22 mouse cellular contexts compared by ENCODE assay signal in the genomic region with DNA sequence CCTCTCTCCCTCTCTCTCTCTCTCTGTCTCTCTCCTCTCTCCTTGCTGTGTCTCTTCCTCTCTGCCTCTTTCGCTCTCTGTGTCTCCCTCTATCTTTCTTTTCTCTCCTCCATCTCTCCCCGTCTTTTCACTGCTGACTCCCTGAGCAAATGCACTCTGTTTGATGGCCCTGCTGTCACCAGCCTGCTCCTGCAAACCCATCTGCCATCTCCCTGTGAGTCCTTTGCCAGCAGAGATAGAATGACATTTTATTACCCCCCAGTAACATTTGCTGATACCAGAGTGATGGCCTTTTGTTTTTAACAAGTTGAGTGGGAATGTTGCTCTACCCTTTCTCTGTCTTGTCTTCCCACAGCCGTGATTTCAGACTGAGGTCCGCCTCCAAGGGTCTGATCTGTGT.
A peak's percentile ranks its signal among the peaks of the same experiment; 100 is the strongest.
DNase-seq lines count a peak whose midpoint lies in the region; TF ChIP-seq lines count a peak whose summit lies in the region.
"Had no signal": no experiment of that assay in that cellular context is flagged by ENCODE, and none has a peak within 500 bp of the region (broad histone marks: within the 10 kb centered on the region; RNA-seq: fewer than 3 reads in every experiment).

No protein-coding gene starts in this region.

- no peak overlapping the region for H3K27ac ChIP-seq in heart, adult 2 months
- peak overlapping the region; percentile 39; the same call in 1 of the 2 replicates for H3K27ac ChIP-seq in layer of hippocampus, adult 2 months
- no peak overlapping the region for H3K27ac ChIP-seq in thymus, adult 2 months (ENCODE audit: control insufficient read depth, insufficient read depth, low read length)
- H3K27ac ChIP-seq: embryonic facial prominence, embryonic 12.5 days; embryonic facial prominence, embryonic 15.5 days; gastrocnemius, adult 2 months; heart, embryonic 10.5 days; heart, embryonic 13.5 days; hindbrain, embryonic 14.5 days; hindbrain, postnatal 0 days had no signal

- H3K27me3 ChIP-seq in heart, adult 2 months (ENCODE audit: control insufficient read depth, insufficient read depth, low read length): no peaks in the 10 kb centered on the region
- no peaks in the 10 kb centered on the region for H3K27me3 ChIP-seq in thymus, adult 2 months (ENCODE audit: control insufficient read depth, insufficient read depth, low read length)
- H3K27me3 ChIP-seq: embryonic facial prominence, embryonic 12.5 days; embryonic facial prominence, embryonic 15.5 days; heart, embryonic 13.5 days had no signal

- H3K4me3 ChIP-seq in heart, adult 2 months: no peak overlapping the region
- H3K4me3 ChIP-seq in layer of hippocampus, adult 2 months: no peak overlapping the region
- H3K4me3 ChIP-seq in thymus, adult 2 months (ENCODE audit: control insufficient read depth, insufficient read depth, low read length): no peak overlapping the region
- H3K4me3 ChIP-seq: embryonic facial prominence, embryonic 12.5 days; embryonic facial prominence, embryonic 15.5 days; gastrocnemius, adult 2 months; heart, embryonic 10.5 days; heart, embryonic 13.5 days had no signal

- 58% methylated on average over 4 of the region's 4 CpGs for WGBS in heart, adult 2 months
- 55% methylated on average over 4 of the region's 4 CpGs for whole genome bisulfite sequencing in thymus, adult 2 months

- intact Hi-C loops in heart, adult 2 months (cut with DNase I): no loop called here

- no peak for TF ChIP-seq CTCF in heart, adult 2 months (IDR thresholded peaks at IDR 0.05)
- peak; percentile 21 for TF ChIP-seq CTCF in layer of hippocampus, adult 2 months (conservative IDR thresholded peaks at IDR 0.05)
- no peak for TF ChIP-seq CTCF in thymus, adult 2 months (IDR thresholded peaks at IDR 0.05; ENCODE audit: borderline replicate concordance, control insufficient read depth, extremely low read depth, insufficient read depth, low read length, poor library complexity)

- no peaks in the 10 kb centered on the region for H3K79me2 ChIP-seq in heart, adult 2 months (replicated peaks; ENCODE audit: control insufficient read depth, insufficient read depth, low read length)

- H3K4me1 ChIP-seq in heart, adult 2 months (ENCODE audit: control insufficient read depth, insufficient read depth, low read length): no peaks in the 10 kb centered on the region
- H3K4me1 ChIP-seq in thymus, adult 2 months (replicated peaks; ENCODE audit: control insufficient read depth, insufficient read depth, low read length): no peaks in the 10 kb centered on the region
- H3K4me1 ChIP-seq: embryonic facial prominence, embryonic 12.5 days; embryonic facial prominence, embryonic 15.5 days; heart, embryonic 10.5 days; heart, embryonic 13.5 days had no signal

- no peak overlapping the region for H3K9ac ChIP-seq in heart, adult 2 months (ENCODE audit: low read depth, low read length)
- H3K9ac ChIP-seq: embryonic facial prominence, embryonic 12.5 days; embryonic facial prominence, embryonic 15.5 days; heart, embryonic 13.5 days; hindbrain, embryonic 14.5 days had no signal

- TF ChIP-seq POLR2A in heart, adult 2 months (IDR thresholded peaks at IDR 0.05; ENCODE audit: insufficient read depth, low read depth, low read length): no peak
- TF ChIP-seq POLR2A in thymus, adult 2 months (IDR thresholded peaks at IDR 0.05; ENCODE audit: control insufficient read depth, extremely low read depth, insufficient read depth, low read length, poor library complexity): no peak

- H3K36me3 ChIP-seq in heart, adult 2 months (ENCODE audit: control insufficient read depth, insufficient read depth, low read length): no peaks in the 10 kb centered on the region
- no peaks in the 10 kb centered on the region for H3K36me3 ChIP-seq in thymus, adult 2 months (ENCODE audit: control insufficient read depth, insufficient read depth, low read length)
- H3K36me3 ChIP-seq: embryonic facial prominence, embryonic 12.5 days; embryonic facial prominence, embryonic 15.5 days; heart, embryonic 10.5 days; heart, embryonic 13.5 days had no signal

- TF ChIP-seq EP300 in heart, adult 2 months (IDR thresholded peaks at IDR 0.05; ENCODE audit: insufficient read depth, low read depth, low read length): no peak

- peak; percentile 37 for DNase-seq in heart, adult 11 months
- DNase-seq in heart, adult 2 months: no peak
- DNase-seq in layer of hippocampus, adult 2 months (ENCODE audit: low spot score in 2 of 2): peak; percentile 13 to 22
- DNase-seq in layer of hippocampus, postnatal 10 days (ENCODE audit: low spot score in 2 of 2): no peak
- peak; percentile 56 for DNase-seq in layer of hippocampus, adult 9-11 months
- no peak for DNase-seq in thymus, adult 2 months
- DNase-seq: adrenal gland, adult 2 months; adrenal gland, postnatal 14 days; cerebellum, adult 11-12 months; cerebellum, adult 9-10 months; cerebellum, postnatal 25 days; gastrocnemius, adult 2 months; gastrocnemius, postnatal 14 days; heart, adult 18-20 months; heart, postnatal 14 days; heart, postnatal 4 days had no signal

Comparison
In these comparisons a context has a peak if more than half of its experiments do, and no peak if none do; other contexts are left out.
1. DNase-seq: peak in heart, adult 11 months (single experiment), layer of hippocampus, adult 2 months (2 of 2) and layer of hippocampus, adult 9-11 months (single experiment); none in heart, adult 2 months (0 of 2), layer of hippocampus, postnatal 10 days (0 of 2) and thymus, adult 2 months (single experiment).